Mouse (Mus musculus): ENCODE measurements at regions not wholly inside any gene's neighbourhood (a gene's known extent, or its start where the extent isn't known, plus 50 kb on each side); places are given as distances from the start of the nearest gene placed in this dataset.

- no peak for TF ChIP-seq GATA4 (IDR thresholded peaks at IDR 0.05; ENCODE audit: insufficient replicate concordance, low read length)
Observed at GRCm38 (mm10) chr9:35328503-35328902, 60.8 kb downstream of the Rpusd4 start.

DNA sequence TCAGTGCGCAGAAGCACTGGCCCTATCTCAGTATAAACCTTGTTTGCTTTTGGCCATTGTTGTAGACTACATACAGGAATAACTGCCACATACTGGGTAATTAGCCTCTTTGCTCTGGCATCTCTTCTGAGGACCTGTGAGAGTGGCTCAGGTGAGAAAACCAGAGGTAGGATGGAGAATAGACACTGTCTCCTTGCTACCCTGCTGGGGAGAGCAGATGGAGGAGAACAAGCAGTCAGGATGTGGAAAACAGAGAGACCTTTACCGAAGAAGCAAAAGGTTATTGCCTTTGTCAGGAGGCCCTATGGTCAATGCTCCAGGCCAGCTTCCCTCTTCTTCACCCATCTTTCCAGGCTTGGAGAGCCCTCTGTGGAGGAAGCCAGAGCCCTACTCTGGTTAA is 62.7 kb downstream of the Rpusd4 start:
- no peak for TF ChIP-seq GATA4 (IDR thresholded peaks at IDR 0.05; ENCODE audit: insufficient replicate concordance, low read length)

- no peak for TF ChIP-seq GATA4 (IDR thresholded peaks at IDR 0.05; ENCODE audit: insufficient replicate concordance, low read length)
Observed at GRCm38 (mm10) chr9:35331241-35331680, 63.6 kb downstream of the Rpusd4 start.

- TF ChIP-seq GATA4 (IDR thresholded peaks at IDR 0.05; ENCODE audit: insufficient replicate concordance, low read length), result no peak
Observed at GRCm38 (mm10) chr9:35332688-35333630, 65.3 kb downstream of the Rpusd4 start.

GRCm38 (mm10) chr9:35333631-35334005 is 66.0 kb downstream of the Rpusd4 start:
- TF ChIP-seq GATA4 (IDR thresholded peaks at IDR 0.05; ENCODE audit: insufficient replicate concordance, low read length), result no peak

- no peak for TF ChIP-seq GATA4 (IDR thresholded peaks at IDR 0.05; ENCODE audit: insufficient replicate concordance, low read length)
Observed at GRCm38 (mm10) chr9:35334536-35334935, 66.9 kb downstream of the Rpusd4 start.

GRCm38 (mm10) chr9:35335181-35335580 is 67.5 kb downstream of the Rpusd4 start:
- no peak for TF ChIP-seq GATA4 (IDR thresholded peaks at IDR 0.05; ENCODE audit: insufficient replicate concordance, low read length)

- no peak for TF ChIP-seq GATA4 (IDR thresholded peaks at IDR 0.05; ENCODE audit: insufficient replicate concordance, low read length)
Observed at GRCm38 (mm10) chr9:35335888-35336700, 68.4 kb downstream of the Rpusd4 start.

GRCm38 (mm10) chr9:35336701-35337055 is 69.0 kb downstream of the Rpusd4 start:
- no peak for TF ChIP-seq GATA4 (IDR thresholded peaks at IDR 0.05; ENCODE audit: insufficient replicate concordance, low read length)

DNA sequence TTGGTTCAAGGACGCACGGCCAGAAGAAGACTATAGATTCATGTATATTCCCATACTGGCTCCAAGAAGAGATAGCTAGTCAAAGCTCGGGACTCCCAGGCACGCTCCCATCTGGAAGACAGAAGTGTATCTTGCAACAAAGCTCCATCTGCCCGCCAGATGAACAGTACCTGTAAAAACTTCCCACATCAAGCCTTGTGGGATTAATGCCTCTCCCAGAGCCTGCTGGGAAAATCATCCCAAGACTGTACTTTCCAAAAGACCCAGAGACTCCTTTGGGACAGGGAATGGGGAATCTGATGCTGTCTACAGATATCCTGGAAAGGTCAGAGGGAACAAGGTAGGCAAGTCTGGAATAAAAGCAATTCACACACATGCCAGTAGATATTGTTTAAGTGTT is 71.2 kb downstream of the Rpusd4 start:
- TF ChIP-seq GATA4 (IDR thresholded peaks at IDR 0.05; ENCODE audit: insufficient replicate concordance, low read length), result no peak

- no peak for TF ChIP-seq GATA4 (IDR thresholded peaks at IDR 0.05; ENCODE audit: insufficient replicate concordance, low read length)
Observed at GRCm38 (mm10) chr9:35339492-35340262, 72.0 kb downstream of the Rpusd4 start.

DNA sequence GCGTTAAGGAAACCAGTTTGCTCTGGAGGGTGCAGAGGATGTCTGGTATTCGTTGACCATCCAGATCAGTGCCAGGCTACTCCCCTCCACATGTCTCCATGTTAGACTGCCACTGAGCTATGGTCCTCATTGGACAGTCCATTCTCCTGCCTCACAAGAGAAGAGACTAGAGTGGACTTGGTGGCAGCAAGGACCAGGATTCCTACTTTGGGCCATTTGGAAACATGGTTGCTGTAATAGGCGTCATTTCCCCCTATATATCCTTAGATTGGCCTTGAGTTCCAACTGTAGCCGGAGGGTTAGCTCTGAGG is 72.6 kb downstream of the Rpusd4 start:
- TF ChIP-seq GATA4 (IDR thresholded peaks at IDR 0.05; ENCODE audit: insufficient replicate concordance, low read length), result no peak

- no peak for TF ChIP-seq GATA4 (IDR thresholded peaks at IDR 0.05; ENCODE audit: insufficient replicate concordance, low read length)
Observed at GRCm38 (mm10) chr9:35340811-35341210, 73.1 kb downstream of the Rpusd4 start.

- no peak for TF ChIP-seq GATA4 (IDR thresholded peaks at IDR 0.05; ENCODE audit: insufficient replicate concordance, low read length)
Observed at GRCm38 (mm10) chr9:35341386-35341785, 73.7 kb downstream of the Rpusd4 start.

DNA sequence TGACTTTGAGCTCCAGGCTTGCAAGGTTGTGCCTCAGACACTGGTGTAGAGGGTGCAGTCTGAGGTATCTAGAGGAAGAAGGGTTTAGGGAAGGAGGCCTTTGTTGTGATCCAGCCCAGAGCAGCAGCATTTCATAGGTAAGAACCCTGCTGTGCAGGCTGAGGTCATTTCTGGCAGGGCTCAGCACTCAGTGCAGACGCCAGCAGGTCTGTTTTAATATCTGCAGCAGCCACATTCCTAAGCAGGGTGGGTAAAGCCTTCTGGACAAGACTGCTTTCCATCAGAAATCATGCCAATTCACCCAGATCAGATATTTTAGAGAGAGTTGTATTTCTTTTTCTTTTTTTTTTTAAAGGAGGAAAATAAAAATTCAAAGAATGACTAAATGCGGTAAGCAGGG is 74.8 kb downstream of the Rpusd4 start:
- no peak for TF ChIP-seq GATA4 (IDR thresholded peaks at IDR 0.05; ENCODE audit: insufficient replicate concordance, low read length)

Data from liver, adult (tissue).